ENCODE assay signal across 8 mouse cellular contexts in the genomic region with DNA sequence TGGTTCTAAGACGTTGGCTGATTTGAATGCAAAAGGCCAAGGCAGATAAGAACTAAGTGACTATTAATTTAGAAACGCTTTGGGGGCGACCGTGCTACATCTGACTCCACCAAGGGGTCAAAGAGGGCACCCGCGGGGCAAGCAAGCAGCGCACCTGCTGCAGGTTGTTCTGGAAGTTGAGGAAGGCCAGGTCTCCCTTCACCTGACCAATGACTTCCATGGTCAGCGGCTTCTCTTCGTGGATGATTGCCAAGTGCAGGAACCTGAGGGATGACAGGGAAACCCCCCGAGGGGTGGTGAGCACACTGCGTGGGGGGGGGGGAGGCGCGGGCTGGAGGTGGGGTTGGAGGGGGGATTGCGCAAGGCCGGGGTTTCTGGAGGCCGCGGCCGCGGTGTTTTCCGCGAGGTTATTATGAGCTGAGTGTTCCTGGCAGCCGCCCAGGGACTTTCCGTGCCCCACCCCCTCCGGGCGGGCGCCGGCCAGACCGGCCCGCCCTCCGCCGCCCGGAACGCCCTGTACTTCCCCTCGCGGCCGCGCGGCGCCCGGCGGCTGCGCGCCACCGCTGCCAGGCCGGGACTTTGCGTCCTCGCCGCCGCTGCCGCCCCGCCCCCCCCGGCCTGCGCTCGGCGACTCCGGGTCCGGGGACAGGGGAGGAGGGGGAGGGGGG. TPM values are rescaled to one million over a fixed set of nuclear protein-coding genes. Genes with fewer than 3 reads are reported as not detected.
A peak's percentile ranks its signal among the peaks of the same experiment; 100 is the strongest.
DNase-seq lines count a peak whose midpoint lies in the region; ATAC-seq lines count a peak whose summit lies in the region.

No protein-coding gene starts in this region.

- H3K9me3 ChIP-seq in heart, embryonic 14.5 days (ENCODE audit: control insufficient read depth, low read length) = no peaks in the 10 kb centered on the region
- H3K9me3 ChIP-seq in liver, embryonic 13.5 days (replicated peaks) = no peaks in the 10 kb centered on the region
- H3K9me3 ChIP-seq in stomach, embryonic 14.5 days (ENCODE audit: control insufficient read depth, low read depth, low read length) = no peaks in the 10 kb centered on the region

- peak; percentile 72 for DNase-seq in c-Kit-negative CD71-positive TER-119-positive erythroid progenitor cells, embryonic 14.5 days (ENCODE audit: low read depth, low spot score)
- peak; percentile 79 for DNase-seq in fibroblast of lung, adult 2 months (ENCODE audit: low read depth)
- peak; percentile 99 for DNase-seq in kidney, postnatal 14 days
- peak; percentile 82 for DNase-seq in liver, embryonic 13.5 days
- DNase-seq in natural killer cell, adult 2 months (ENCODE audit: low spot score in 2 of 2) = peak; percentile 96

- H3K27ac ChIP-seq in heart, embryonic 14.5 days (replicated peaks in 1 of 2; ENCODE audit: control insufficient read depth in 1 of 2, insufficient read depth in 1 of 2, low read depth in 2 of 2, low read length in 2 of 2) = peak overlapping the region; percentile 97 to 100
- peak overlapping the region; percentile 96 for H3K27ac ChIP-seq in liver, embryonic 13.5 days
- peak overlapping the region; percentile 100 for H3K27ac ChIP-seq in stomach, embryonic 14.5 days (ENCODE audit: low read length)

- ATAC-seq in CD4-positive, CD25-positive, alpha-beta regulatory T cell, adult 4 months = peak; percentile 32
- ATAC-seq in heart, embryonic 14.5 days (ENCODE audit: insufficient number of reproducible peaks, insufficient read depth, low FRiP score, low read depth) = peak; percentile 91
- peak; percentile 88 for ATAC-seq in liver, embryonic 13.5 days (ENCODE audit: low read depth)
- peak; percentile 87 for ATAC-seq in stomach, embryonic 14.5 days (ENCODE audit: insufficient number of reproducible peaks, insufficient read depth, low FRiP score, low read depth)

- no peaks in the 10 kb centered on the region for H3K27me3 ChIP-seq in heart, embryonic 14.5 days (ENCODE audit: control insufficient read depth, insufficient read depth, low read length)
- H3K27me3 ChIP-seq in liver, embryonic 13.5 days = peaks cover 4% of the 10 kb centered on the region; the same call in 1 of the 2 replicates
- no peaks in the 10 kb centered on the region for H3K27me3 ChIP-seq in stomach, embryonic 14.5 days (ENCODE audit: control insufficient read depth, insufficient read depth, low read length)

- WGBS in heart, embryonic 14.5 days = under 1% methylated on average over 44 of the region's 57 CpGs
- WGBS in liver, embryonic 13.5 days (ENCODE audit: insufficient replicate concordance) = 2% methylated on average over 44 of the region's 57 CpGs
- under 1% methylated on average over 25 of the region's 57 CpGs for WGBS in stomach, embryonic 14.5 days

- peak overlapping the region; percentile 71 to 95 for H3K4me3 ChIP-seq in heart, embryonic 14.5 days (ENCODE audit: control insufficient read depth in 1 of 2, insufficient read depth in 1 of 2, low read depth in 1 of 2, low read length in 2 of 2)
- peak overlapping the region; percentile 89 for H3K4me3 ChIP-seq in liver, embryonic 13.5 days (replicated peaks)
- peak overlapping the region; percentile 81 for H3K4me3 ChIP-seq in stomach, embryonic 14.5 days (ENCODE audit: low read depth, low read length)

- H3K36me3 ChIP-seq in heart, embryonic 14.5 days (ENCODE audit: control insufficient read depth, insufficient read depth, low read length) = peaks cover 48% of the 10 kb centered on the region
- H3K36me3 ChIP-seq in liver, embryonic 13.5 days = peaks cover 28% of the 10 kb centered on the region
- H3K36me3 ChIP-seq in stomach, embryonic 14.5 days (ENCODE audit: control insufficient read depth, insufficient read depth, low read length) = peaks cover 35% of the 10 kb centered on the region

- H3K4me1 ChIP-seq in heart, embryonic 14.5 days (ENCODE audit: control insufficient read depth in 2 of 2, insufficient read depth in 2 of 2, low read length in 2 of 2) = peaks cover 20 to 27% of the 10 kb centered on the region in 2 experiments
- peaks cover 50% of the 10 kb centered on the region for H3K4me1 ChIP-seq in liver, embryonic 13.5 days (replicated peaks)
- H3K4me1 ChIP-seq in stomach, embryonic 14.5 days (ENCODE audit: control insufficient read depth, insufficient read depth, low read length) = peaks cover 21% of the 10 kb centered on the region; the same call in 1 of the 2 replicates

- H3K9ac ChIP-seq in heart, embryonic 14.5 days (ENCODE audit: low read length) = peak overlapping the region; percentile 99
- peak overlapping the region; percentile 94 for H3K9ac ChIP-seq in liver, embryonic 13.5 days
- H3K9ac ChIP-seq in stomach, embryonic 14.5 days (replicated peaks; ENCODE audit: low read depth, low read length) = peak overlapping the region; percentile 92

- H3K4me2 ChIP-seq in heart, embryonic 14.5 days (ENCODE audit: low read length) = peak overlapping the region; percentile 80
- peak overlapping the region; percentile 98 for H3K4me2 ChIP-seq in liver, embryonic 13.5 days
- peak overlapping the region; percentile 91 for H3K4me2 ChIP-seq in stomach, embryonic 14.5 days (replicated peaks; ENCODE audit: low read depth, low read length)

RNA-seq across cellular contexts. Expression of a gene that starts 0.8 kb away (rescaled TPM):
- polyA plus RNA-seq in CD4-positive, CD25-positive, alpha-beta regulatory T cell, adult 4 months (2017; shearing (Covaris generic)) = 100 to 1,000 TPM; 643 to 660 TPM
- 58.6 and 64.9 TPM in 2 replicates for polyA plus RNA-seq in heart, embryonic 14.5 days (2014; fragmentation: Nextera tagmentation; extraction: Ambion mirVana)
- polyA plus RNA-seq in liver, embryonic 13.5 days (2015; fragmentation: Nextera tagmentation; extraction: Ambion mirVana) = 15.0 and 15.6 TPM in 2 replicates
- polyA plus RNA-seq in stomach, embryonic 14.5 days (2014; fragmentation: Nextera tagmentation; extraction: Ambion mirVana) = 91.8 and 95.4 TPM in 2 replicates

Comparison
In these comparisons a context has a peak if more than half of its experiments do, and no peak if none do; other contexts are left out.
1. Peak in every context shown above with its lines: DNase-seq, ATAC-seq, H3K4me3 ChIP-seq and H3K27ac ChIP-seq.
2. ATAC-seq: peak in every context shown above with its lines; median percentile 91 in heart, embryonic 14.5 days; 88 in liver, embryonic 13.5 days; 87 in stomach, embryonic 14.5 days; 32 in CD4-positive, CD25-positive, alpha-beta regulatory T cell, adult 4 months.